26 mouse cellular contexts compared by ENCODE assay signal in genomic region chr2:146728693-146729092, GRCm38 (mm10).
"Had no signal": no experiment of that assay in that cellular context is flagged by ENCODE, and none has a peak within 500 bp of the region (broad histone marks: within the 10 kb centered on the region; RNA-seq: fewer than 3 reads in every experiment).

No protein-coding gene starts in this region.

- H3K36me3 ChIP-seq: heart, embryonic 13.5 days; heart, embryonic 15.5 days; hindbrain, embryonic 10.5 days; hindbrain, embryonic 12.5 days; intestine, embryonic 15.5 days; limb, embryonic 13.5 days; limb, embryonic 15.5 days; liver, embryonic 12.5 days had no signal

- ATAC-seq: hindbrain, embryonic 16.5 days; inflammation-experienced regulatory T-cells, adult 6 months; intestine, embryonic 15.5 days; intestine, postnatal 0 days; liver, embryonic 12.5 days had no signal

- H3K27me3 ChIP-seq: heart, embryonic 13.5 days; heart, embryonic 15.5 days; intestine, embryonic 15.5 days; limb, embryonic 13.5 days; limb, embryonic 15.5 days; liver, embryonic 12.5 days had no signal

- H3K4me1 ChIP-seq: heart, embryonic 13.5 days; heart, embryonic 15.5 days; intestine, embryonic 15.5 days; limb, embryonic 13.5 days; limb, embryonic 15.5 days; liver, embryonic 12.5 days had no signal

- H3K27ac ChIP-seq: heart, embryonic 13.5 days; heart, embryonic 15.5 days; hindbrain, embryonic 10.5 days; hindbrain, embryonic 12.5 days; hindbrain, embryonic 14.5 days; intestine, embryonic 15.5 days; kidney, postnatal 0 days; layer of hippocampus, adult 2 months; left cerebral cortex, adult 2 months; limb, embryonic 13.5 days; limb, embryonic 15.5 days; liver, embryonic 12.5 days had no signal

- H3K9ac ChIP-seq: heart, embryonic 13.5 days; heart, embryonic 15.5 days; hindbrain, embryonic 12.5 days; hindbrain, embryonic 14.5 days; intestine, embryonic 15.5 days; limb, embryonic 13.5 days; limb, embryonic 15.5 days; liver, embryonic 12.5 days had no signal

- DNase-seq: gastrocnemius, postnatal 14 days; gastrocnemius, postnatal 36 days; heart, adult 18-20 months; heart, postnatal 14 days; heart, postnatal 36 days; kidney, adult 18-20 months; kidney, adult 8-10 months; kidney, postnatal 14 days; kidney, postnatal 4 days; left cerebral cortex, postnatal 4 days had no signal

- H3K4me3 ChIP-seq: heart, embryonic 13.5 days; heart, embryonic 15.5 days; hindbrain, embryonic 10.5 days; hindbrain, embryonic 12.5 days; intestine, embryonic 15.5 days; layer of hippocampus, adult 2 months; left cerebral cortex, adult 2 months; limb, embryonic 13.5 days; limb, embryonic 15.5 days; liver, embryonic 12.5 days had no signal

- H3K4me2 ChIP-seq: heart, embryonic 11.5 days; heart, embryonic 13.5 days; heart, embryonic 15.5 days; hindbrain, embryonic 12.5 days; hindbrain, embryonic 14.5 days; intestine, embryonic 15.5 days; limb, embryonic 13.5 days; limb, embryonic 15.5 days; liver, embryonic 12.5 days had no signal

- H3K9me3 ChIP-seq: heart, embryonic 13.5 days; heart, embryonic 15.5 days; hindbrain, embryonic 10.5 days; hindbrain, embryonic 12.5 days; intestine, embryonic 15.5 days; limb, embryonic 13.5 days; limb, embryonic 15.5 days; liver, embryonic 12.5 days had no signal
